Mouse (Mus musculus) heart, embryonic 12.5 days (tissue): Measurements from ENCODE around the gene Orm3. TPM values are rescaled to one million over a fixed set of nuclear protein-coding genes. Genes with fewer than 3 reads are reported as not detected.

Experiments
- ATAC-seq: fragments of 200-750 bp; cut with Nextera tagmentation; 2 replicates; pipeline ENCODE4 v1.8.0; 2017; ENCODE audit warnings: moderate TSS enrichment, moderate library complexity; ENCODE audit not compliant: insufficient number of reproducible peaks, low FRiP score
- H3K27ac ChIP-seq: fragments of 300-500 bp; sonication (generic); 2 replicates; pipeline ENCODE4 v1.5.1; 2016; ENCODE audit warnings: mild to moderate bottlenecking, moderate library complexity; ENCODE audit not compliant: poor library complexity, severe bottlenecking
- H3K27me3 ChIP-seq: fragments of 300-500 bp; sonication (generic); replicated peaks from 2 replicates; pipeline ENCODE4 v1.6.1; 2016; ENCODE audit warnings: mild to moderate bottlenecking, moderate library complexity
- H3K36me3 ChIP-seq: fragments of 300-500 bp; sonication (generic); 2 replicates; pipeline ENCODE4 v1.6.1; 2016; ENCODE audit warnings: mild to moderate bottlenecking, moderate library complexity
- H3K4me1 ChIP-seq: fragments of 300-500 bp; sonication (generic); replicated peaks from 2 replicates; pipeline ENCODE4 v1.6.1; 2016; ENCODE audit warnings: mild to moderate bottlenecking
- H3K4me2 ChIP-seq: fragments of 300-500 bp; sonication (generic); 2 replicates; pipeline ENCODE4 v1.6.1; 2016; ENCODE audit warnings: mild to moderate bottlenecking, moderate library complexity
- H3K4me3 ChIP-seq: fragments of 300-500 bp; sonication (generic); 2 replicates; pipeline ENCODE4 v1.5.1; 2016; ENCODE audit warnings: mild to moderate bottlenecking
- H3K9ac ChIP-seq: fragments of 300-500 bp; sonication (generic); 2 replicates; pipeline ENCODE4 v1.6.1; 2016; ENCODE audit warnings: mild to moderate bottlenecking, moderate library complexity
- H3K9me3 ChIP-seq: fragments of 300-500 bp; sonication (generic); replicated peaks from 2 replicates; pipeline ENCODE4 v1.6.1; 2016; ENCODE audit warnings: mild to moderate bottlenecking, moderate library complexity
- WGBS: fragments of 180-500 bp; shearing (Covaris S2); methylation state at CpG from one replicate; pipeline ENCODE4 v1.1.7; 2016; 5-methylcytosine and 5-hydroxymethylcytosine counted together
- polyA plus RNA-seq: library from polyadenylated mRNA; unstranded; fragments of >200 nt; fragmentation: Nextera tagmentation; extraction: Ambion mirVana; gene quantifications from 2 replicates; pipeline ENCODE4 v1.2.1, GENCODE M21; 2016

Orm3 gene
- polyA plus RNA-seq, 1 experiment from 2014 or later: not detected

DNA sequence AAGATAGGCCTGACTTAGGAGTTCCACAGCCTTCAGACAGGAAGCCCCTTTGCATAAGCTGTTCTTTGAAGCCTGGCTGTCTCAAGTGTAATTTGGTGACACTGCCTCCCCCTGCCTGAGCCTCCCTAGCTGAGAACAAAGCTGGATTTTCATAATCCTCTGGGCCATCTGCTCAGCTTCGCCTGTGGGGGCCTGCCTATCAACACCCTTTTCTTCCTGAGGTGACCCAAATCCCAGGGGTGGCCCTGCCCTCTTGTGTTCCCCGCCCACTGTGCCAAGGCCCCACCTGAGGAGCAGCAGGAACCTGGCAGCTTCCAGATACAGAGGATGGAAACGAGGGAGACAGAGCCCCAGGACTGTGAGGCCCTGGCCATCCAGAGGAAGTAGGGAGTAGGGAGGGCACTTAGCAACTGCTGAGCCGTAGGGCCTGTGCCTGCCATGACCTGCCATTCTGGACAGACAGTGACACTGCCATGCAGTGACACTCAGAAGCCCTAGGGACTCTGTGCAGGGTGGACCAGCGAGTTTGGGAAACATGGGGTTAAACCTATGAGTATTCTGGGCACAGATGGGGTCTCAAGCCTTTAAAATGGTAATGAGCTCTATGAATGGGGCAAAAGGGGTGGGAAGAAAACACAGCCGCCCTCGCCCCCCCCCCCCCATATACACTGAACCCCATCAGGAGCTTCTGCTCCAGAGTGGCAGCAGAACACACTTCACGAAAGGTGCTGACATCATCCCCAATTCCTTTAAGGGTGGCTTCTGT lies 33.3 kb downstream of the Orm3 start:
- H3K4me3 ChIP-seq: no peak overlapping the region
- no peaks in the 10 kb centered on the region for H3K9me3 ChIP-seq
- no peak overlapping the region for H3K9ac ChIP-seq
- WGBS: 46% methylated on average over 8 of the region's 8 CpGs
- H3K27ac ChIP-seq: no peak overlapping the region
- peaks cover 25% of the 10 kb centered on the region for H3K4me1 ChIP-seq
- peaks cover 7% of the 10 kb centered on the region for H3K36me3 ChIP-seq
- H3K4me2 ChIP-seq: no peak overlapping the region
- peak; percentile 16; the same call in 1 of the 2 replicates for ATAC-seq
- no peaks in the 10 kb centered on the region for H3K27me3 ChIP-seq

DNA sequence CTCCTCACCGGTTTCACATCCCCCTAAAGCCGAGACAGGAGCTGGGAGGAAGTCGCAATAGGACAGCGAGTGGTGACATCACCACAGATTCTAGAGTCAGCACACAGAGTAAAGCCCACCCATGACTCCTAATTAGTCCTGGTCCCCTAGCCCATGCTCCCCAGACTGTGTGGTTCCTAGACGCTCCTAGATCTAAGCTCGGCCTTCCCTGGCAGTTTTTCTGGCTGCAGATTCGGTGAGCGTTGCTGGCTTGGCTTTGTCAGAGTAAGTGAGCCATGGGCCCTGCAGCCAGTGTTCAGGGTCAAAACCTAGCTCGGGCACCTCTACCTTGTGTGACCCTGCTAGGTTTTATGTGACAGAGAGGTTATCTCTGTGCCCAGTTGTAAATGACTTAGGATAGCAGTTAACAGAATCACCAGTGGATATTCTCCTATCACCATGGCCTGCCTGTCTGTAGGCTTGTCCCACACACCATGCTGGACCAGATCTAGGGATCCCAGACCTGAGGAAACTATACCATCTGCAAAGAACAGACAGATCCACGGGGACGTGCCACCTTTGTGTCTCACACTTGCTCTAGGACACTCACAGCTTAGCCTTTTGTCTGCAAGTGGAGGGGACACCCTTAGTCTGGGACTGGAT lies 34.0 kb downstream of the Orm3 start:
- Histone ChIP-seq H3K9me3 (no peaks in the 10 kb centered on the region), H3K4me2 (no peak overlapping the region), H3K4me1 (peaks cover 25% of the 10 kb centered on the region), H3K27me3 (no peaks in the 10 kb centered on the region), H3K9ac (no peak overlapping the region), H3K4me3 (no peak overlapping the region), H3K27ac (no peak overlapping the region), H3K36me3 (peaks cover 13% of the 10 kb centered on the region)
- ATAC-seq: no peak
- WGBS: 67% methylated on average over 11 of the region's 11 CpGs

- Histone ChIP-seq H3K36me3 (peaks cover 21% of the 10 kb centered on the region), H3K4me1 (peaks cover 25% of the 10 kb centered on the region), H3K27ac (no peak overlapping the region), H3K9ac (no peak overlapping the region), H3K27me3 (no peaks in the 10 kb centered on the region), H3K4me3 (no peak overlapping the region), H3K9me3 (no peaks in the 10 kb centered on the region), H3K4me2 (no peak overlapping the region)
- ATAC-seq: no peak
- WGBS: 58% methylated on average over 6 of the region's 6 CpGs
These were observed 35.4 kb downstream of the Orm3 start for GRCm38 (mm10) chr4:63391322-63391721.

DNA sequence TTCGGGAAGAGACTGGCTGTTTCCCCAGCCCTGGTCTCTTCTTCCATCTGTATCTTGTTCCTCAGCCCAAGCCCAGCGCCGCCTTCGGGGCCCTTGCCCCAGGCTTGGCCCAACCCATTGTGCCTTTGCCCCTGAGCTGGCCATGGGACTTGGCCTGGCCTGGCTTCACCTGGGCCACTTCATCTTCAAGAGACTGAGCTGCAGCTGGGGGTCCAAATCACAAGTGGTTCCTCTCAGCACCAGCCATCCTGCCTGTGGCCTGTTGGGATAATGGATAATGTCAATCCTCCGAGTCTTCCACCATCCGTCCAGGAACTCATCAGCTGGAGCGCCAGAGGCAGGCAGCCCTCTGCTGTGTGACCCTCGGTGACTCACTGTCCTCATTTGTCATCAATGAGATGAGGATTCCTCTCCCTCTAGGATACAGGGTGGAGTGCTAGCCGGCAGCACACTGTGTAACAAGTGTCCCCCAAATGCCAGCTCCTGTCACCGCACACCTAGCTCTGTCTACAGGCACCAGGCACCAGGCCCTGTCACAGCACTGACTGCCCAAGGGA lies 42.1 kb downstream of the Orm3 start:
- WGBS: 69% methylated on average over 10 of the region's 10 CpGs
- no peak overlapping the region for H3K4me3 ChIP-seq
- no peaks in the 10 kb centered on the region for H3K27me3 ChIP-seq
- H3K4me2 ChIP-seq: no peak overlapping the region
- peaks cover 43% of the 10 kb centered on the region for H3K4me1 ChIP-seq
- no peak for ATAC-seq
- H3K36me3 ChIP-seq: peaks cover 21% of the 10 kb centered on the region
- H3K27ac ChIP-seq: no peak overlapping the region
- H3K9ac ChIP-seq: no peak overlapping the region
- no peaks in the 10 kb centered on the region for H3K9me3 ChIP-seq

DNA sequence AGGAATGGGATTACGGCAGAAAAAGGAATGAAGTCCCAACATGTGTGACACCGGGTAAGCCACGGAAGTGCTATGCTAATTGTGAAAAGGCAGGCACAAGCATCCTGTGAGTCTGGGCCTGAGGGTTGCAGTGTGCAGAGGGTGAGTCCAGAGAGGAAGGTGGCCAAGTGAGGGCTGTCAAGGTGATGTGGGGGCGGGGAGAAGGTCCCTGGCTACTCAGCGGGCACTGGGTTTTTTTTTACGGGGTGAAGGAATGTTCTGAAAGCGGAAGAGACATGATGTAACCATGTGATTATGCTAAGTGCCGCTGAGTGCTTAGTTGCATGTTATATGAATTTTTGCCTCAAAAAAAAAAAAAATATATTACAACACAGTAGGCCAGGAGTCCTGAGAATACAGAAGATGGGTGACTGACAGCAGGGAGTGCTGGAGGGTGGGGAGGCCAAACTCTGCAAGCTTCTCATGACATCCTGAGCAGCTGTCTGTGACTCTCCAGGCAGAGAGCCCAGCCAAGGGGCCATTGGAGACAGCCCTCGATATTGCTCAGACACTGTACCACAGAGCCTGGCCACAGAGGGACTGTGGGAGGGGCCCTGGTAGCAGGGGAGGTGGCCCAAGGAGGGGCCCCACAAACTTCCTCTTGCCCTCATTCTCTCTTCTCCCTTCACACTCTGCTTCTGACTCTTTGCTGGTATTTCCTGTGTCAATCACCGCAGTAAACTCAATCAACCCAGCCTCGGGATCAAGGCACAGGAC lies 43.1 kb downstream of the Orm3 start:
- 46% methylated on average over 11 of the region's 11 CpGs for WGBS
- peaks cover 53% of the 10 kb centered on the region for H3K4me1 ChIP-seq
- no peaks in the 10 kb centered on the region for H3K27me3 ChIP-seq
- 0 out of 2 replicates have a peak overlapping the region, but pooled peaks have one; percentile 15 for H3K9ac ChIP-seq
- H3K27ac ChIP-seq: 0 out of 2 replicates have a peak overlapping the region, but pooled peaks have one; percentile 28
- no peak overlapping the region for H3K4me3 ChIP-seq
- ATAC-seq: no peak
- H3K4me2 ChIP-seq: no peak overlapping the region
- H3K36me3 ChIP-seq: peaks cover 16% of the 10 kb centered on the region
- no peaks in the 10 kb centered on the region for H3K9me3 ChIP-seq

- no peak overlapping the region for H3K9ac ChIP-seq
- H3K9me3 ChIP-seq: no peaks in the 10 kb centered on the region
- H3K4me2 ChIP-seq: no peak overlapping the region
- peaks cover 60% of the 10 kb centered on the region for H3K4me1 ChIP-seq
- H3K36me3 ChIP-seq: peaks cover 10% of the 10 kb centered on the region
- H3K27me3 ChIP-seq: no peaks in the 10 kb centered on the region
- no peak for ATAC-seq
- H3K4me3 ChIP-seq: no peak overlapping the region
- WGBS: 44% methylated on average over 8 of the region's 8 CpGs
- H3K27ac ChIP-seq: no peak overlapping the region
These were observed 43.8 kb downstream of the Orm3 start for GRCm38 (mm10) chr4:63399691-63400270.

DNA sequence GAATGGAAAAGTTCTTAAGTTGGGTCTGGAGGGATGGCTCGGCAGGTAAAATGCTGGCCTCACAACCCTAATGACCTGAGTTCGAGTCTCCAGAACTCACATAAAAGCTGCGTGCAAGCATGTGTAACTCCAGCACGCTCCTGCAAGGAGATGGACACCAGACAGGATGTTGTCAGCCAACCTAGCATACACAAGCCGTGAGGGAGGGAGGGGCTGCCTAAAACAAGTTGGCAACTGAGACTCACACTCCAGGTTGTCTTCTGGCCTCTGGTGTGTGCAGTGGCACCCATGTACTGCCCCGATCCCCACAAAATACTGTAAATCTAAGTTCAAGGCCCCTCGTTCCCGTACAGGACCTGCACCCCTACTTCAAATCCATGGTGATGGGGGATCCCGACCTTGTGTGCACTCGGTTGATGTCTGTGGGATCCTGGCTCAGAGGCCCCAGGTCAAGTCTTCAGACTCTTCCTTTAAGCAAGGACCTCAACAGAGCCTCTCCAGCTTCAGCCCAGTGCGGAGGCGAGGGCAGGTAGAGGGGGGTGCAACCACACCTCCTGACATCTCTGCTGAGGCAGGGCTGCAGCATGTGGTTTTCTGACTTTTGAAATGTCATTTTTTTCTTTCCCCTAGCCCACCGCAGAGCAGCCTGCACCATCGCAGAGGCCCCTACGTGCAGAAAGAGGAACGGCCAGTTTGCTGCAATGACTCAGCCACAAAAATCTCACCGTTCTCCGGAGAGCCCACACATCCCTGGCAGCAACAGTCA lies 44.8 kb downstream of the Orm3 start:
- Histone ChIP-seq H3K4me3 (no peak overlapping the region), H3K36me3 (0 out of 2 replicates have a peak, but pooled peaks cover 2% of the 10 kb centered on the region), H3K9me3 (no peaks in the 10 kb centered on the region), H3K4me2 (no peak overlapping the region), H3K9ac (no peak overlapping the region), H3K4me1 (peaks cover 70% of the 10 kb centered on the region), H3K27me3 (no peaks in the 10 kb centered on the region), H3K27ac (no peak overlapping the region)
- 81% methylated on average over 18 of the region's 18 CpGs for WGBS
- no peak for ATAC-seq

DNA sequence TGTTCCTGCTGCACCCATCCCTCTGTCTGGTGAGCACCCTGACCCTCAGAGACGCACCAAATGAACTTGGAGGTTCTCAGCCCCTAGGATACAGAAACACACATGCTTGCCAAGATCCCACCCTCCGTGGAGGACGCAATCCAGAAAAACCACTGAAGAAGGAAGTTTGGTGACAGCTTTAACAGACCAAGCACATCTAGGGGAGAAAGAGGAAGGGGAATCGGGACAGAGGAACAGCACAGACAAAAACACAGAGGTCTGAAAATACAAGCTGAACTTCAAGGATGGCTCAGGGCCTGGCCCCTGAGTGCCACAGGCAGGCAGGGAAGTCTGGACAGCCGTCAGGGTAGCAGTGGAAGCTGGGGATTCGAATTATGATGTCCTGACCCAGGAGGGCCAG lies 45.7 kb downstream of the Orm3 start:
- Histone ChIP-seq H3K4me1 (peaks cover 71% of the 10 kb centered on the region), H3K27ac (no peak overlapping the region), H3K4me2 (0 out of 2 replicates have a peak overlapping the region, but pooled peaks have one; percentile 61), H3K4me3 (no peak overlapping the region), H3K9me3 (no peaks in the 10 kb centered on the region), H3K9ac (no peak overlapping the region), H3K27me3 (no peaks in the 10 kb centered on the region), H3K36me3 (no peaks in the 10 kb centered on the region)
- WGBS: 57% methylated on average over 6 of the region's 6 CpGs
- ATAC-seq: no peak

GRCm38 (mm10) chr4:63402056-63402455 lies 46.1 kb downstream of the Orm3 start:
- no peaks in the 10 kb centered on the region for H3K27me3 ChIP-seq
- no peak overlapping the region for H3K4me3 ChIP-seq
- H3K4me2 ChIP-seq: peak overlapping the region; percentile 61
- 76% methylated on average over 10 of the region's 10 CpGs for WGBS
- no peaks in the 10 kb centered on the region for H3K36me3 ChIP-seq
- H3K9me3 ChIP-seq: no peaks in the 10 kb centered on the region
- no peak for ATAC-seq
- peaks cover 71% of the 10 kb centered on the region for H3K4me1 ChIP-seq
- no peak overlapping the region for H3K27ac ChIP-seq
- no peak overlapping the region for H3K9ac ChIP-seq

GRCm38 (mm10) chr4:63402558-63402957 lies 46.6 kb downstream of the Orm3 start:
- Histone ChIP-seq H3K27me3 (no peaks in the 10 kb centered on the region), H3K27ac (peak overlapping the region; percentile 82), H3K4me3 (peak overlapping the region; percentile 38), H3K4me1 (peaks cover 71% of the 10 kb centered on the region), H3K9ac (peak overlapping the region; percentile 63), H3K4me2 (peak overlapping the region; percentile 61), H3K36me3 (no peaks in the 10 kb centered on the region), H3K9me3 (no peaks in the 10 kb centered on the region)
- ATAC-seq: no peak
- 44% methylated on average over 6 of the region's 6 CpGs for WGBS
